Comparison of ENCODE assay signal across 8 mouse cellular contexts in genomic region chr5:136137658-136138274, GRCm38 (mm10). TPM values are rescaled to one million over a fixed set of nuclear protein-coding genes. Genes with fewer than 3 reads are reported as not detected.
DNase-seq lines count a peak whose midpoint lies in the region; ATAC-seq lines count a peak whose summit lies in the region.

No protein-coding gene starts in this region.

- WGBS in forebrain, embryonic 14.5 days, result 72% methylated on average over 13 of the region's 13 CpGs
- WGBS in forebrain, embryonic 13.5 days, result 76% methylated on average over 13 of the region's 13 CpGs
- 79% methylated on average over 13 of the region's 13 CpGs for WGBS in neural tube, embryonic 15.5 days

- DNase-seq in forebrain, embryonic 14.5 days (ENCODE audit: low spot score), result peak; percentile 60
- DNase-seq in neural tube, embryonic 10.5 days (ENCODE audit: extremely low spot score, low spot score), result peak; percentile 41
- DNase-seq in cerebellum, adult 9-10 months, result peak; percentile 56
- DNase-seq in kidney, postnatal 4 days, result peak; percentile 71 to 79
- peak; percentile 85 for DNase-seq in naive thymus-derived CD4-positive, alpha-beta T cell, adult 2 months (ENCODE audit: low read depth)

- no peak for ATAC-seq in forebrain, embryonic 14.5 days
- ATAC-seq in forebrain, embryonic 13.5 days, result no peak
- no peak for ATAC-seq in neural tube, embryonic 15.5 days (ENCODE audit: low FRiP score)
- no peak for ATAC-seq in monocyte, adult 5-6 weeks (replicated peaks; ENCODE audit: insufficient number of reproducible peaks, low FRiP score, low TSS enrichment, poor library complexity, severe bottlenecking)

- no peak overlapping the region for H3K4me3 ChIP-seq in forebrain, embryonic 14.5 days (ENCODE audit: low read depth, low read length)
- no peak overlapping the region for H3K4me3 ChIP-seq in forebrain, embryonic 13.5 days
- no peak overlapping the region; the same call in 1 of the 2 replicates for H3K4me3 ChIP-seq in neural tube, embryonic 15.5 days (replicated peaks)

- H3K4me1 ChIP-seq in forebrain, embryonic 14.5 days (ENCODE audit: control insufficient read depth, insufficient read depth, low read length), result peaks cover 8% of the 10 kb centered on the region
- peaks cover 25% of the 10 kb centered on the region for H3K4me1 ChIP-seq in forebrain, embryonic 13.5 days
- peaks cover 34% of the 10 kb centered on the region for H3K4me1 ChIP-seq in neural tube, embryonic 15.5 days

- H3K27me3 ChIP-seq in forebrain, embryonic 14.5 days (replicated peaks; ENCODE audit: control insufficient read depth, insufficient read depth, low read length), result no peaks in the 10 kb centered on the region
- no peaks in the 10 kb centered on the region for H3K27me3 ChIP-seq in forebrain, embryonic 13.5 days
- no peaks in the 10 kb centered on the region for H3K27me3 ChIP-seq in neural tube, embryonic 15.5 days (replicated peaks)

- peaks cover 43% of the 10 kb centered on the region for H3K36me3 ChIP-seq in forebrain, embryonic 14.5 days (ENCODE audit: control insufficient read depth, insufficient read depth, low read length)
- H3K36me3 ChIP-seq in forebrain, embryonic 13.5 days (ENCODE audit: poor library complexity, severe bottlenecking), result peaks cover 49% of the 10 kb centered on the region
- peaks cover 41% of the 10 kb centered on the region for H3K36me3 ChIP-seq in neural tube, embryonic 15.5 days

- no peak overlapping the region for H3K4me2 ChIP-seq in forebrain, embryonic 14.5 days (ENCODE audit: low read length)
- no peak overlapping the region for H3K4me2 ChIP-seq in forebrain, embryonic 13.5 days
- H3K4me2 ChIP-seq in neural tube, embryonic 15.5 days, result no peak overlapping the region

- H3K27ac ChIP-seq in forebrain, embryonic 14.5 days (ENCODE audit: low read depth, low read length), result no peak overlapping the region
- H3K27ac ChIP-seq in forebrain, embryonic 13.5 days, result no peak overlapping the region
- no peak overlapping the region for H3K27ac ChIP-seq in neural tube, embryonic 15.5 days (replicated peaks)

- H3K9ac ChIP-seq in forebrain, embryonic 14.5 days (ENCODE audit: low read length), result no peak overlapping the region
- no peak overlapping the region for H3K9ac ChIP-seq in forebrain, embryonic 13.5 days
- no peak overlapping the region for H3K9ac ChIP-seq in neural tube, embryonic 15.5 days (replicated peaks)

- no peaks in the 10 kb centered on the region for H3K9me3 ChIP-seq in forebrain, embryonic 14.5 days (replicated peaks; ENCODE audit: control insufficient read depth, low read length)
- H3K9me3 ChIP-seq in forebrain, embryonic 13.5 days (replicated peaks), result no peaks in the 10 kb centered on the region
- no peaks in the 10 kb centered on the region for H3K9me3 ChIP-seq in neural tube, embryonic 15.5 days (replicated peaks)

RNA-seq across cellular contexts. Expression of gene Alkbh4, which starts 1.8 kb away (rescaled TPM):
- polyA plus RNA-seq in forebrain, embryonic 14.5 days (2014; fragmentation: Nextera tagmentation; extraction: Ambion mirVana), result 13.0 and 14.6 TPM in 2 replicates
- 18.4 and 22.8 TPM in 2 replicates for polyA plus RNA-seq in forebrain, embryonic 13.5 days (2015; fragmentation: Nextera tagmentation; extraction: Ambion mirVana)
- 23.2 and 24.2 TPM in 2 replicates for polyA plus RNA-seq in neural tube, embryonic 15.5 days (2015; fragmentation: Nextera tagmentation; extraction: Ambion mirVana)
- 8.4 to 14.0 TPM (median 11.1 TPM) in 3 replicates for total RNA-seq in monocyte, adult 5-6 weeks (2017)

RNA-seq across cellular contexts. Expression of gene Lrwd1, which starts 1.9 kb away (rescaled TPM):
- polyA plus RNA-seq in forebrain, embryonic 14.5 days (2014; fragmentation: Nextera tagmentation; extraction: Ambion mirVana), result 33.2 and 35.8 TPM in 2 replicates
- polyA plus RNA-seq in forebrain, embryonic 13.5 days (2015; fragmentation: Nextera tagmentation; extraction: Ambion mirVana), result 43.2 and 45.2 TPM in 2 replicates
- polyA plus RNA-seq in neural tube, embryonic 15.5 days (2015; fragmentation: Nextera tagmentation; extraction: Ambion mirVana), result 22.7 and 29.4 TPM in 2 replicates
- total RNA-seq in monocyte, adult 5-6 weeks (2017), result 20.4 to 31.1 TPM (median 22.4 TPM) in 3 replicates

RNA-seq across cellular contexts. Expression of gene Polr2j, which starts 21.3 kb away (rescaled TPM):
- polyA plus RNA-seq in forebrain, embryonic 14.5 days (2014; fragmentation: Nextera tagmentation; extraction: Ambion mirVana), result 255 and 310 TPM in 2 replicates
- 282 and 287 TPM in 2 replicates for polyA plus RNA-seq in forebrain, embryonic 13.5 days (2015; fragmentation: Nextera tagmentation; extraction: Ambion mirVana)
- 216 and 226 TPM in 2 replicates for polyA plus RNA-seq in neural tube, embryonic 15.5 days (2015; fragmentation: Nextera tagmentation; extraction: Ambion mirVana)
- 80.7 to 92.5 TPM (median 81.7 TPM) in 3 replicates for total RNA-seq in monocyte, adult 5-6 weeks (2017)

RNA-seq across cellular contexts. Expression of gene Orai2, which starts 32.7 kb away (rescaled TPM):
- 21.7 and 29.7 TPM in 2 replicates for polyA plus RNA-seq in forebrain, embryonic 14.5 days (2014; fragmentation: Nextera tagmentation; extraction: Ambion mirVana)
- 17.4 and 21.9 TPM in 2 replicates for polyA plus RNA-seq in forebrain, embryonic 13.5 days (2015; fragmentation: Nextera tagmentation; extraction: Ambion mirVana)
- polyA plus RNA-seq in neural tube, embryonic 15.5 days (2015; fragmentation: Nextera tagmentation; extraction: Ambion mirVana), result 40.0 and 45.6 TPM in 2 replicates
- 49.2 to 68.3 TPM (median 57.3 TPM) in 3 replicates for total RNA-seq in monocyte, adult 5-6 weeks (2017)

RNA-seq across cellular contexts. Expression of gene Rasa4, which starts 54.0 kb away (rescaled TPM):
- 4.9 and 6.7 TPM in 2 replicates for polyA plus RNA-seq in forebrain, embryonic 14.5 days (2014; fragmentation: Nextera tagmentation; extraction: Ambion mirVana)
- 5.1 and 7.8 TPM in 2 replicates for polyA plus RNA-seq in forebrain, embryonic 13.5 days (2015; fragmentation: Nextera tagmentation; extraction: Ambion mirVana)
- 19.2 and 21.4 TPM in 2 replicates for polyA plus RNA-seq in neural tube, embryonic 15.5 days (2015; fragmentation: Nextera tagmentation; extraction: Ambion mirVana)
- total RNA-seq in monocyte, adult 5-6 weeks (2017), result 20.8 to 45.1 TPM (median 32.3 TPM) in 3 replicates
